Mouse (Mus musculus): ENCODE results near the gene Rsph1.

DNA sequence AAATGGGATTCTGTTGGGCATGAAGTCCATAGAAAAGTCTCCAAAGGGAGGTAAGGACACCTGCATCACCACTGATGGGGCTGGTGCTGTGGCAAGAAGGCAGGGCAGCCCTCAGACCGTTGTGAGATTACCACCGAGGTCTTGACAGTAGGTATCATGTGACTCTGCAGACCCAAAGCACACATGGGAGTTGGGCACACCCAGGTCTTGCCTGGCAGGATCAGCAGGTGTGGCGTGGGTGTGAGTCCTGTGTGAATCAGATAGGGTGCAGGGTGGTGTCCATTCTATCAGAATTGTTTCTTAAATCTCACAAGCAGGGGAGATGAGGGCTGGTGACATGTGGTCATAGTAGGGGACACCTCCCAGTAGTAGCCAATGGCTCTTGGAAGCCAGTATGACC is 39.8 kb upstream of the Rsph1 start:
- no peak for TF ChIP-seq POLR2A (IDR thresholded peaks at IDR 0.05; ENCODE audit: extremely low read depth, insufficient read depth, low read length)
- TF ChIP-seq CTCF (IDR thresholded peaks at IDR 0.05; ENCODE audit: extremely low read depth, insufficient read depth, low read length) = no peak

Data from cortical plate, adult 2 months (tissue).